Mouse (Mus musculus) midbrain, embryonic 13.5 days (tissue): Measurements from ENCODE around the gene Atxn7l2. TPM values are rescaled to one million over a fixed set of nuclear protein-coding genes. Genes with fewer than 3 reads are reported as not detected.

Experiments used
- ATAC-seq: fragments of 200-750 bp; cut with Nextera tagmentation; 2 replicates; pipeline ENCODE4 v1.8.0; 2017; ENCODE audit warnings: mild to moderate bottlenecking, moderate TSS enrichment, moderate library complexity
- H3K27ac ChIP-seq: fragments of 300-500 bp; sonication (generic); 2 replicates; pipeline ENCODE4 v1.5.1; 2015; ENCODE audit warnings: inconsistent platforms, mild to moderate bottlenecking, moderate library complexity
- H3K27me3 ChIP-seq: fragments of 300-500 bp; sonication (generic); 2 replicates; pipeline ENCODE4 v1.6.1; 2015; ENCODE audit warnings: mild to moderate bottlenecking, inconsistent platforms
- H3K36me3 ChIP-seq: fragments of 300-500 bp; sonication (generic); 2 replicates; pipeline ENCODE4 v1.6.1; 2015; ENCODE audit warnings: mild to moderate bottlenecking, inconsistent platforms
- H3K4me1 ChIP-seq: fragments of 300-500 bp; sonication (generic); replicated peaks from 2 replicates; pipeline ENCODE4 v1.6.1; 2015; ENCODE audit warnings: inconsistent platforms
- H3K4me2 ChIP-seq: fragments of 300-500 bp; sonication (generic); replicated peaks from 2 replicates; pipeline ENCODE4 v1.6.1; 2015; ENCODE audit warnings: moderate library complexity, mild to moderate bottlenecking, inconsistent platforms
- H3K4me3 ChIP-seq: fragments of 300-500 bp; sonication (generic); replicated peaks from 2 replicates; pipeline ENCODE4 v1.5.1; 2015; ENCODE audit warnings: mild to moderate bottlenecking, inconsistent platforms
- H3K9ac ChIP-seq: fragments of 300-500 bp; sonication (generic); replicated peaks from 2 replicates; pipeline ENCODE4 v1.6.1; 2015; ENCODE audit warnings: mild to moderate bottlenecking, inconsistent platforms
- H3K9me3 ChIP-seq: fragments of 300-500 bp; sonication (generic); 2 replicates; pipeline ENCODE4 v1.6.1; 2016; ENCODE audit warnings: mild to moderate bottlenecking, inconsistent platforms
- WGBS: fragments of 180-500 bp; shearing (Covaris S2); methylation state at CpG from one replicate; pipeline ENCODE4 v1.1.7; 2015; 5-methylcytosine and 5-hydroxymethylcytosine counted together
- polyA plus RNA-seq: library from polyadenylated mRNA; unstranded; fragments of >200 nt; fragmentation: Nextera tagmentation; extraction: Ambion mirVana; gene quantifications from 2 replicates; pipeline ENCODE4 v1.2.1, GENCODE M21; 2015

Gene Atxn7l2
- polyA plus RNA-seq, 1 experiment from 2014 or later, result 28.8 TPM

GRCm38 (mm10) chr3:108165532-108166315 lies 45.0 kb downstream of the Atxn7l2 start:
- no peaks in the 10 kb centered on the region for H3K9me3 ChIP-seq
- H3K36me3 ChIP-seq, result no peaks in the 10 kb centered on the region
- peak; percentile 19; the same call in 1 of the 2 replicates for ATAC-seq
- no peak overlapping the region; the same call in 1 of the 2 replicates for H3K4me2 ChIP-seq
- peak overlapping the region; percentile 39; the same call in 1 of the 2 replicates for H3K9ac ChIP-seq
- no peak overlapping the region for H3K4me3 ChIP-seq
- no peaks in the 10 kb centered on the region for H3K27me3 ChIP-seq
- WGBS, result 27% methylated on average over 10 of the region's 10 CpGs
- peaks cover 47% of the 10 kb centered on the region for H3K4me1 ChIP-seq
- peak overlapping the region; percentile 79 for H3K27ac ChIP-seq

DNA sequence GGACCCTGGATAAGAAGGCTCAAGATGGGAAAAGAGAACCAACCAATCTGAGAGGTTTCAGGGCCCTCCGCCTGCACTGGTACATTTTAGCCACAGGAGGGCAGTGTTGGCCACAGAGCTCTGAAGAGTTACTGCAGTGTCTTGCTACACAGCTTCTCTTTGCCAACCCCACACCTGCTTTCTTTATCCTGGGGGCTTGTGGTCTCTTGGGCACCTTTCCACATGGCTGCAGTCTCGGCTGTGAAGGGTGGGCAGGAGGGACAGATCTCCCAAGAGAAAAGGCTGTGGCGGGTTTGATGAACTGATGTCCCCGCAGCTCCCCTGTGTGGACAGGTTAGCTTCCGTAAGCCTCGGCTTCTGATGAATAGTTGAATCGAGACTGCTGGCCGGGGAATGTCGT lies 45.9 kb downstream of the Atxn7l2 start:
- peak overlapping the region; percentile 36 for H3K27ac ChIP-seq
- peak overlapping the region; percentile 48 for H3K4me2 ChIP-seq
- peak; percentile 72 for ATAC-seq
- H3K4me3 ChIP-seq, result peak overlapping the region; percentile 14
- no peaks in the 10 kb centered on the region for H3K27me3 ChIP-seq
- no peaks in the 10 kb centered on the region for H3K36me3 ChIP-seq
- H3K4me1 ChIP-seq, result peaks cover 47% of the 10 kb centered on the region
- 21% methylated on average over 9 of the region's 9 CpGs for WGBS
- H3K9ac ChIP-seq, result no peak overlapping the region
- H3K9me3 ChIP-seq, result no peaks in the 10 kb centered on the region

GRCm38 (mm10) chr3:108164091-108164490 lies 46.6 kb downstream of the Atxn7l2 start:
- Histone ChIP-seq H3K9me3 (no peaks in the 10 kb centered on the region), H3K9ac (no peak overlapping the region), H3K4me1 (peaks cover 47% of the 10 kb centered on the region), H3K4me3 (no peak overlapping the region), H3K27me3 (no peaks in the 10 kb centered on the region), H3K27ac (no peak overlapping the region), H3K36me3 (no peaks in the 10 kb centered on the region), H3K4me2 (no peak overlapping the region)
- no peak for ATAC-seq
- WGBS, result 73% methylated on average over 5 of the region's 5 CpGs

DNA sequence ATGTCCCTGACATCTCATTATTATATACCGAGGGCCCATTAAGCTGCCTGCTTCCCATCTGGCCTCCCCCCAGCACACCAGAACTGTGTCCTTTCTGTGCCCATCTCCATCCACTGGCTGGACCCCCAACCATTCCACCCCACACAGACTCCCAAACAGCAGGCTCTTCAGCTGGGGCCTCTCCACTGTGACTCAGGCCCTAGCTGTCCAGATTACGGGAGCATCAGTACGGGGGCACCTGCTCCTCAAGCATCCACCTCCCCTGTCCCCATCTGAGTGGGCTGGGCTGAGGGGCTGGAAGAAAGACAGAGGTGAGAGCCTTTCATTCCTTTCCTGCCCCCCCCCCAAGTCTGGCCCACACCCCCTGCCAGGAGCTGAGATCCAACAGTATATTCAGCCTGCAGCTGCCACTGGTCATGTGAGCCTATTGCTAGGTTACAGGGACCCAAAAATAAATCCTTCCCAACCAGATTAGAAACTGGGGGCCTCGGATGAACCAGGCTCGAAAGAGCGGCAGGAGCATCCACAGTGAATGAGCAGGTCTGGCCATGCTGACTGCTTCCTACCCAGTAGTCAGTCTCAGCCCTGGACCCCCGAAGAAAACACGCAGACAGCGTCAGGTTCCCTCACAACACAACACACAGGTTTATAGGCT lies 52.2 kb downstream of the Atxn7l2 start:
- ATAC-seq, result peak; percentile 67
- Histone ChIP-seq H3K27ac (peak overlapping the region; percentile 80), H3K27me3 (no peaks in the 10 kb centered on the region), H3K9ac (0 out of 2 replicates have a peak overlapping the region, but pooled peaks have one; percentile 30), H3K4me3 (no peak overlapping the region), H3K4me1 (peaks cover 19% of the 10 kb centered on the region), H3K36me3 (no peaks in the 10 kb centered on the region), H3K4me2 (no peak overlapping the region), H3K9me3 (no peaks in the 10 kb centered on the region)
- 40% methylated on average over 9 of the region's 9 CpGs for WGBS

DNA sequence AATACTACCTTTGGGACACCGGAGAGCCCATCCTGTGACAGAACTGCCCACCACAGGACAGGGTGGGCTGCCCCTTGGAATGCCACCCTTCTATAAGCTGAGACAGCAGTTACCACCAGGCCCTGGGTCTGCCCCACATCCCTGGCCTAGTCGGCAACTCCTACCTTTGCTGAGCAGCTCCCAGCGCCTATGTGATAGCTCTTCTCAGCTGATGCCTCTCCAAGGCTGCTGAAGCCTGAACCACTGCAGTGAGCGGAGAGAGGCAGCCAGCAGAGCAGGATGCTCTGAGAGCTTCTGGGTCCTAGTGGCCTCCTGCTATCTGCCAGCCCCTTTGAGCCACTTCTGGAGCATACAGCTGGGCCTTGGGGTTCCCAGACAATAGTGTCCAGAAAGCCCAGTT lies 56.1 kb downstream of the Atxn7l2 start, which contains the start of gene Gpr61:
TSS of gene Gpr61 (minus strand) at position 227 of the 400 bp plus-strand sequence.
- Histone ChIP-seq H3K27ac (no peak within 1 kb of the TSS), H3K9ac (peak within 1 kb of the TSS; percentile 57; the same call in 1 of the 2 replicates), H3K9me3 (no peaks in the 10 kb centered on the region), H3K27me3 (no peaks in the 10 kb centered on the region), H3K4me2 (peak within 1 kb of the TSS; percentile 33), H3K4me3 (peak within 1 kb of the TSS; percentile 25), H3K36me3 (no peaks in the 10 kb centered on the region), H3K4me1 (peaks cover 19% of the 10 kb centered on the region)
- 42% methylated on average over 4 of the region's 4 CpGs for WGBS
- peak; percentile 34; the same call in 1 of the 2 replicates for ATAC-seq

DNA sequence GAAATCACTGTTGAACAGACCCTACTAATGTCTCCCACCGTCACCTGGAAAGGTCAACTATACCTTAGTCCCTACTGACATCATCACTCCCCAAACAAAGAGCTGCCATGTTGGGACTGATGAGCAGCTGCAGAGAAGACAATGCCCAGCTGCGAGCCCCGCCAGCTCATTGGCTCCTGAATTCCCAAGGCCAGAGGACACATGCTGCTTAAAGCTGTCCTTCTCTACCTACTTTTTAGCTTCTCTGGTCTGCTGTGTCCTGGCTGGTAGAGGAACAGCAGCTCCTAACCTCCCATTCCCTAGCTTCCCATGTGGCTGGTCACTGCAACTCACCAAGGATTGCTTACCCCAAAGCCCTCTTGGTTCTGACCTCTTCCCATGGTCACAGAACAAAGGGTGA lies 58.4 kb downstream of the Atxn7l2 start:
- Histone ChIP-seq H3K36me3 (no peaks in the 10 kb centered on the region), H3K9ac (no peak overlapping the region), H3K4me3 (no peak overlapping the region), H3K4me1 (peaks cover 3% of the 10 kb centered on the region), H3K27ac (no peak overlapping the region), H3K4me2 (no peak overlapping the region), H3K9me3 (no peaks in the 10 kb centered on the region), H3K27me3 (no peaks in the 10 kb centered on the region)
- 85% methylated on average over 3 of the region's 3 CpGs for WGBS
- no peak for ATAC-seq

Other genes starting within 250 kb of the Atxn7l2 start
- gene Gstm3, start 241.7 kb downstream of the Atxn7l2 start, polyA plus RNA-seq, result 0.26 TPM in 1 of 2 replicates, not detected in the other
- gene Gstm2, start 224.5 kb downstream of the Atxn7l2 start, polyA plus RNA-seq, result 6.0 and 6.2 TPM in 2 replicates
- 28.7 and 36.2 TPM in 2 replicates for gene Gstm1, start 193.0 kb downstream of the Atxn7l2 start, polyA plus RNA-seq
- 13.8 and 14.2 TPM in 2 replicates for gene Gstm4, start 166.0 kb downstream of the Atxn7l2 start, polyA plus RNA-seq
- 53.6 and 54.5 TPM in 2 replicates for gene Ampd2, start 124.3 kb downstream of the Atxn7l2 start, polyA plus RNA-seq
- gene Gnat2, start 118.1 kb downstream of the Atxn7l2 start, polyA plus RNA-seq, result 0.43 and 0.48 TPM in 2 replicates
- 148 and 152 TPM in 2 replicates for gene Gnai3, start 64.8 kb downstream of the Atxn7l2 start, polyA plus RNA-seq
- gene Gpr61, start 56.1 kb downstream of the Atxn7l2 start, polyA plus RNA-seq, result 2.0 and 2.1 TPM in 2 replicates
- gene Amigo1, start 24.6 kb downstream of the Atxn7l2 start, polyA plus RNA-seq, result 9.9 and 11.0 TPM in 2 replicates
- gene Cyb561d1, start 9.7 kb downstream of the Atxn7l2 start, polyA plus RNA-seq, result 4.3 and 5.6 TPM in 2 replicates
- 0.92 and 0.95 TPM in 2 replicates for gene Sypl2, start 15.7 kb upstream of the Atxn7l2 start, polyA plus RNA-seq
- gene Psma5, start 46.0 kb upstream of the Atxn7l2 start, polyA plus RNA-seq, result 242 and 257 TPM in 2 replicates
- gene Sort1, start 73.1 kb upstream of the Atxn7l2 start, polyA plus RNA-seq, result 14.9 and 18.3 TPM in 2 replicates
- not detected in 2 replicates for gene Mybphl, start 154.0 kb upstream of the Atxn7l2 start, polyA plus RNA-seq
- 23.7 and 25.4 TPM in 2 replicates for gene Psrc1, start 172.9 kb upstream of the Atxn7l2 start, polyA plus RNA-seq
- gene Celsr2, start 204.6 kb upstream of the Atxn7l2 start, polyA plus RNA-seq, result 56.5 and 65.5 TPM in 2 replicates
- 208 and 216 TPM in 2 replicates for gene Sars, start 234.3 kb upstream of the Atxn7l2 start, polyA plus RNA-seq